Mouse (Mus musculus): Measurements from ENCODE around the gene Slc1a5. TPM values are rescaled to one million over a fixed set of nuclear protein-coding genes. Genes with fewer than 3 reads are reported as not detected.
A peak's percentile ranks its signal among the peaks of the same experiment; 100 is the strongest.

Slc1a5 gene
- total RNA-seq, 2 experiments from 2014 or later: 48.3 to 79.5 TPM

- ATAC-seq (replicated peaks; ENCODE audit: poor library complexity): peak; percentile 19; the same call in 1 of the 2 replicates
Observed at GRCm38 (mm10) chr7:16816475-16817122, 35.5 kb downstream of the Slc1a5 start, which contains the start of gene Fkrp. Gene Fkrp (minus strand): TSS chr7:16816732.

- ATAC-seq (replicated peaks; ENCODE audit: poor library complexity): no peak
Observed at GRCm38 (mm10) chr7:16817693-16818092, 36.6 kb downstream of the Slc1a5 start.

DNA sequence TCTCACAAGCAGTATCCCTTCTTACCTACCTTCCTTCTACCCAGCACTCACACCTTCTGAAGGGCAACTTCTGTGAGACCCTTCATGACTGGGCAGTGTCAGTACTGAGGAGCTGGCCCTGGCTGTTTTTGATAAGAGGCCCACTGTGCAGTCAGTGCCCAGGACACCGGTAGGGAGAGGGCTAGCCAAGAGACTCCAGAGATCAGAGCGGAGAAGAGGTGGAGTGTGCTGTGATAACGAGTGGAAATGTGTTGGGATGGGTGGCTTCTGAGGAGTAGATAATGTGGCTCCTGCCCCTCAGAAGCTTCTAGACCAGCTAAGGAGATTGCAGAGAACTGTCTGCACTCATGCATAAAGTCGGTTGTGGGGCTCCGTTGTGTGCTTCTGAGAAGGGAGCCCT, 38.7 kb downstream of the Slc1a5 start:
- peak; percentile 66 for ATAC-seq (replicated peaks; ENCODE audit: poor library complexity)

DNA sequence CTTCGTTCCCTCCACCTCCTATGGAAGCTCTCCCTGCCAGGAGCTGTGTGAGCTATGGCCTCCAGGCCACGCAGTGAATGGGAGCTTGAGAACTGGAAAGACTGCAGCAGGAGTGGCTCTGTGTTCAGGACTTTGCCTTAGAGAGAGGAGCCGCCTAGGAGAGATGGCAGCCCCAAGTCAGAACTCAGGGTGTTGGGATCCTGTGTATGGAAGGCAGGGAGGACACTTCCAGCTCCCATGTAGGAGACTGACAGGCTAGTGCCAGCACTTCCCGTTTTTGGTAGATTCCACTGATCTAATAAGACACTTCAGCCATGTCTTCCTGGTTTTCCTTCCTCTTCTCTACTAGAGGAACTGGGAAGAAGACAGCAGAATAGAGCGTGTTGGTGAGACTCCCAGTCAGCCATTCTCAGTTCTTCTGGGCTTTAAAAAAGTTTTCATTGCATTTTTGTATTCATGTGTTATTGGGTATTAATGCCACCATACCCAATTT, 39.2 kb downstream of the Slc1a5 start:
- peak; percentile 47 for ATAC-seq (replicated peaks; ENCODE audit: poor library complexity)

DNA sequence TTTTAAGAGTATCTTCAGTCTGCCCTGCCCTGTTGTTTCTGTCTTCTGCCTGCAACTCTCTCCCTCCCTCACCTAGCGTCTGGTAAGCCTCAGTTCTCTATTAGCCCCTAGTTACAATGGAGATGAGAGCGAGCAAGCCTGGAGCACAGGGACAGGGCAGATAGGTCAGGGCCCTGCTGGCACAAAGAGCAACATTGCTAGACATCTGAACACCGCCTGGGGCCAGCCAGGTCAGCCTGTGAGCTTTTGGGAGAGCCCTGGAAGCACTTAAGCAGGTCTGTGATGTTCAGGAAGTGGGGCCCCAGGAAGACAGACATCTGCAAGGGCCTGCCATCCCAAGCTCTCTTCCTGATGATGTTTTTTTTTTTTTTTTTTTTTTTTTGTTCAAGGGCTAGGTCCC, 40.0 kb downstream of the Slc1a5 start:
- no peak for ATAC-seq (replicated peaks; ENCODE audit: poor library complexity)

- ATAC-seq (replicated peaks; ENCODE audit: poor library complexity): no peak
Observed at GRCm38 (mm10) chr7:16821669-16822101, 40.5 kb downstream of the Slc1a5 start.

- ATAC-seq (replicated peaks; ENCODE audit: poor library complexity): no peak
Observed at GRCm38 (mm10) chr7:16823734-16824133, 42.6 kb downstream of the Slc1a5 start.

- ATAC-seq (replicated peaks; ENCODE audit: poor library complexity): peak; percentile 82
Observed at GRCm38 (mm10) chr7:16825785-16826184, 44.6 kb downstream of the Slc1a5 start.

- ATAC-seq (replicated peaks; ENCODE audit: poor library complexity): no peak
Observed at GRCm38 (mm10) chr7:16826571-16826970, 45.4 kb downstream of the Slc1a5 start.

- peak; percentile 66 for ATAC-seq (replicated peaks; ENCODE audit: poor library complexity)
Observed at GRCm38 (mm10) chr7:16827274-16827673, 46.1 kb downstream of the Slc1a5 start.

DNA sequence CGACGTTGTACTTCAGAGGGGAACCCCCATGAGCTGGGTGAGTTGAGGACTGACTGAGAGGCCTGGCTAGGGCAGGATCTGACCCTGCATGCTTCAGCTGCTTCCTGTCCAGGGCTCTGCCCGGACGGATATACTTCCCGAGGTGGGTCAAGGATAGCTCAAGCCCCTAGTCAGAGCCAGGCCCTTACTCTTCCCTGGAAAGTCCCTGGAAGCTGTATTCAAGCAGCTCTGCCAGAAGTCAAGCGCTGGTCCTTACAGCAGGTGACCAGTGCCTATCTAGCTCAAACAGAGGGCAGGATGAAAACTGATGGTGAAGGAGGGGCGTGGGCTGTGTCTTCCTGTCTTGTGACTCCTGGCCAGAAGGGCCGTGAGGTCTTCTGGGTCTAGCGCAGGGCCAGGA, 49.3 kb downstream of the Slc1a5 start:
- ATAC-seq (replicated peaks; ENCODE audit: poor library complexity): no peak

DNA sequence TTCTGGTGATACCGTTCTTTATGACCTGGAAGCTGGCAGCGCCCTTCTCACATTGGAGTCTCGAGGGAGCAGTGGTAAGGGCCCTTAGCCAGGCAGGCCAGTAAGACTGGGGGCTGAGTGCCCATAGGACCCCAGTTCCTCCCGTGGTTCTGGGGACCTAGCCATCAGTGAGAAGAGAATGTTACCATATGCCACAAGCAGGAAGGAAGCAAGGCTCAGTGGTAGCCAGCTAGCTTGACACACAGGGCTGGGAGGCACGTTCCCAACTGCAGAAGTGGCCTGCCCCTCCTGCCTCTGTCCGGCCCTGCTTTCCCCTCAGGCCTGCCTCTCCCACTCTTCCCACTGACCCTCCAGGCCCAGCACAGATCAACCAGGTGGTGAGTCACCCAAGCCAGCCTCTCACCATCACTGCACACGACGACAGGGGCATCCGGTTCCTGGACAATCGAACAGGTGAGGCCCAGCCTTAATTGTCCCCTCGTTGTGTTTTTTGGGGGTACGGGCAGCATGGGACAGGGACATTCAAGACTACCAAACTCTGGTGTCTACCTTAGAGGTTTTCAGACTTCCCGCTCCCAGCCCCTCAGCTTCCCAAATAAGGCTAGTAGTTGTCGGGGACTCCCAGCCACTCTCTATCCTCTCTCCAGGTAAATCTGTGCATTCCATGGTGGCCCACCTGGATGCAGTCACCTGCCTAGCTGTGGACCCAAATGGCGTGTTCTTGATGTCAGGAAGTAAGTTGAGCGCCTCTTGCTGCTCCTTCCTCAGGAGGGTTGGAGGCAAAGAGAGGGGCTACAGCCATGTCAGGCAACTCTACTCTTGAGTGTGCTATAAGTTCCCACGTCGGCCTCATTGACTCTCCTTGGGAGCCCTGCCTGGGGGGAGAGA, 57.0 kb downstream of the Slc1a5 start:
- no peak for ATAC-seq (replicated peaks; ENCODE audit: poor library complexity)

- no peak for ATAC-seq (replicated peaks; ENCODE audit: poor library complexity)
Observed at GRCm38 (mm10) chr7:16838804-16839426, 57.8 kb downstream of the Slc1a5 start.

- no peak for ATAC-seq (replicated peaks; ENCODE audit: poor library complexity)
Observed at GRCm38 (mm10) chr7:16839427-16840108, 58.4 kb downstream of the Slc1a5 start.

DNA sequence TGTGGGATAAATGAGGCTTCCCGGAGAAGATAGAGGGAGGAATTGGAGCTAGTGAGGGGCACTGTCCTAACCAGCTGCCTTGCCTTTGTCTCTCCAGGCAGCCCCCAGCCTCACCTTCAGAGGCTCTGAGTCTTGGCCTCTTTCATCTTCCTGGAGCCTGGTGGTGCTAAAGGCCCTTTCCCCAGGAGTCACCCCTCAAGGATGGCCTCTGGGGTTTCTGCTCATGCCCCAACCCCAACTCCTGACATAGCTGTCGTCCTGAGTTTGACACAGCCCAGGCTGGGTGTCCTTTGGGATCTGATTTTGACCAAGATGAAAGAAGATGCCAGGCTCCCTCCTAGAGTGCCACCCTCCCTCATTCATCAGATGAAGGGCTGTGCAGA, 59.0 kb downstream of the Slc1a5 start:
- no peak for ATAC-seq (replicated peaks; ENCODE audit: poor library complexity)

DNA sequence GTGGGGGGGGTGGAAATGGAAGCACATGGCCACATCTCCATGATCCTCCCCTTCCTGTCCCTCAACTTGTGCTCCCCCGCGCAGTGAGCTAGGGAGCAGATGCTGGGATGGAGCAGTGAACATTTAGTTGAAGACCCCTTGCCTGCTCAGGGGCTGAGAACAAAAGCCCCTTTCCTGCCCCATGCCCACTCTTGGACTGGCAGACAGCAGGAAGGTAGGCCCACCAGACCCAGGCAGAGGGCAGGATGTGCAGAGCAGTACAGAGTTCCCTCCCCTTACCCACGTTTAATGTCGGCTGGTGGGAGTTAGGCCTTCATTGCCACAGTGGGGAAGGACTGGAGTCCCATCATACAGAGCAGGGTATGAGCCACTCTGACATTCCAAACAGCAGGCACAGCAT, 59.9 kb downstream of the Slc1a5 start:
- ATAC-seq (replicated peaks; ENCODE audit: poor library complexity): no peak

- ATAC-seq (replicated peaks; ENCODE audit: poor library complexity): peak; percentile 52
Observed at GRCm38 (mm10) chr7:16841561-16842560, 60.7 kb downstream of the Slc1a5 start.

GRCm38 (mm10) chr7:16842645-16843063, 61.5 kb downstream of the Slc1a5 start, which contains the start of gene Prkd2:
Gene Prkd2 (plus strand): TSS chr7:16842902.
- ATAC-seq (replicated peaks; ENCODE audit: poor library complexity): peak; percentile 71

DNA sequence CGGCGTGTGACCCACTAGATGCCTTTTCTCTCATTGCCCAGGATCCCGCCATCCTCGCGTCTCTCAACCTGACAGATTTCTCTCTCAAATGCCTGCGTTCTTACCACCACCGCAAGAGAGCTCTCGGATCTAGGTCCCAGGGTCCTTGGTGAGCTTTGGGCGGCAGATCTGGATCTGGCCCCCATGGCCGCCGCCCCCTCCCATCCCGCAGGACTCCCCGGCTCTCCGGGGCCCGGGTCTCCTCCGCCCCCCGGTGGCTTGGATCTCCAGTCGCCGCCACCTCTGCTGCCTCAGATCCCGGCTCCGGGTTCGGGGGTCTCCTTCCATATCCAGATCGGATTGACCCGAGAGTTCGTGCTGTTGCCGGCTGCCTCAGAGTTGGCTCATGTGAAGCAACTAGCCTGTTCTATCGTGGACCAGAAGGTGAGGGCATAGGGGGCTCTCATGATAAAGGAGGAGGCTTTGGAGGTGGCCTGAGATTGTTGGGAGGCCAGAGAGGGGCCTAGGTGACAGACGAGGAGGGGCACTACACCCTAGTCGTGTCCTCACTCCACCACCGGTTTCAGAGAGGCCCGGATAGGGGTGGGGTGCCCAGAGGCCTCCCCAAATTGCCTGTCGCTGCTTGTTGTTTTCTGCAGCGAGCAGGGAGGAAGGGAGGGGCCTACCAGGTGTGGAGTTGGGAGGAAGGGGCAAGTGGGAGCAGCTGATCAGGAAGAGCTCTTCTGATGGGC, 62.5 kb downstream of the Slc1a5 start:
- no peak for ATAC-seq (replicated peaks; ENCODE audit: poor library complexity)

Data from megakaryocyte progenitor cell, adult 5-6 weeks (primary cell).